Mouse (Mus musculus): Measurements from ENCODE around the gene Alkbh6.
A peak's percentile ranks its signal among the peaks of the same experiment; 100 is the strongest.

The Alkbh6 gene

DNA sequence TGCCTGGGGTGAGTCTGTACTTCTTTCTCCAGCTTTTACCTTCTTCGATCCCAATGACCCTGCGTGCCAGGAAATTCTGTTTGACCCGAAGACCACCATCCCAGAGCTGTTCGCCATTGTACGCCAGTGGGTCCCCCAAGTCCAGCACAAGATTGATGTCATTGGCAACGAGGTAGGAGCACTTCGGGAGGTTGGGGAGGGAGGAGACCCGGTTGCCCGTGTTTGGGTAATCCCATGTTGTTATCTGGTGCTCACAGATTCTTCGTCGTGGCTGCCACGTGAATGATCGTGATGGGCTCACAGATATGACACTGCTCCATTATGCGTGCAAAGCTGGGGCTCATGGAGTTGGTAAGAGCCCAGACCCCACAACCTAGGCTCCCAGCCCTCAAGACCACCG lies 11.7 kb upstream of the Alkbh6 start:
- peak in 1 of 2 experiments; percentile 14 for DNase-seq

DNA sequence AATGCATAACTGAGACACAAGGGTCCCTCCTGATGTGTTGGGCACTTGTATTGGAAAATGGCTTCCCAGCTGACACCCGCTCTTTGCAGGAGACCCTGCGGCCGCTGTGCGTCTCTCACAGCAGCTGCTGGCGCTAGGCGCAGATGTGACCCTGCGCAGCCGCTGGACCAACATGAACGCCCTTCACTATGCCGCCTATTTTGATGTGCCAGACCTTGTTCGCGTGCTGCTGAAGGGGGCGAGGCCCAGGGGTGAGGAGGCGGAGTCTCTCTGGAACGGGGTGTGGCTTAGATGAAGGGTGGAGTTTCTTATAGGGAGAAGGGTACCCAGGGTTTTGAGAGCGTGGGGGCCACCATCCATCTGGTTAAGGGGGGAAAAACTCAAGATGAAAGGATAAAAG lies 11.3 kb upstream of the Alkbh6 start:
- DNase-seq: peak in 1 of 2 experiments; percentile 38

DNA sequence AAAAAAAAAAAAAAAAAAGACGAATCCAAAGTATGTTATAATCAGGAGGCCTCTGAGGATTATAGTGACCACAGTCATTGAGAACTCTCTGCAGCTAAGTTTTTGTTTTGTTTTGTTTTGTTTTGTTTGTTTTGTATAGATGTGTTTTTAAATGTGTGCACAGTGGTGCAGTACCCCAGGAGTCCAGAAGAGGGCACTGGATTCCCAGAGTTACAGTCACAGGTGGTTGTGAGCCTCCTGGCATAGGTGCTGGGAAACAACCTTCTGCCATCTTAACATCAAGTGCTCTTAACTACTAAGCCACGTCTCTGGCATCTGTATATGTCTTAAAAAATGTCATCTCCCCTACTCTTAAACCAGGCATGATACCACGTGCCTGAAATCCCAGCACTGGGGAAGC lies 7.6 kb upstream of the Alkbh6 start:
- DNase-seq: peak; percentile 68 to 81

DNA sequence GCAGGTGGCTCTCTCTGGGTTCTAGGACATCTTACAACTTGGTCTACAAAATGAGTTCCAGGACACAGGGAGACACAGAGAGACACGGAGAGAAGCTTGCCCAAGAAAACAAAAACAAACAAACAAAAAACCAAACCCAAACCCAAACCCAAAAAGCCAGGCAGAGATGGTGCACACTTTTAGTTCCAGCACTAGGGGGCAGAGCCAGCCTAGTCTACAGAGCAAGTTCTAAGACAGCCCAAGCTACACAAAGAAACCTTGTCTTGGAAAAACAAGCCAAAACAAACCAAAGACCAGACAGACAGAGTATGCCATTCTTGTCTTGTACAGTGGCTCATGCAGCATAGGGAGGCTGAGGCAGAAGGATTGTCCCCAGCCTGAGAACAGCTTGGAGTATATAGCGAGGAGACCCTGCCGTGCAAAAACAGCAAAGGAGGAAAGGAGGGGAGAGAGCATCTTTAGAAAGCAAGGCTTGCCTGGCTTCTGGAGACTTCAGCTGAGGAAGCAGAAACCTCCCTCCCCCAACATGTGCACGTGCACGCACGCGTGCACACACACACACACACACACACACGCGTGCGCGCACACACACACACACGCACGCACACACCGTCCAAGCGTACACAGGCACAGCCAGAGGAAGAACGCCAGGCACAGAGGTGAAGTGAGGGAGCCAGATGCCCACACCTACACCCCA lies 2.3 kb upstream of the Alkbh6 start:
- DNase-seq: peak in 1 of 2 experiments; percentile 38

DNA sequence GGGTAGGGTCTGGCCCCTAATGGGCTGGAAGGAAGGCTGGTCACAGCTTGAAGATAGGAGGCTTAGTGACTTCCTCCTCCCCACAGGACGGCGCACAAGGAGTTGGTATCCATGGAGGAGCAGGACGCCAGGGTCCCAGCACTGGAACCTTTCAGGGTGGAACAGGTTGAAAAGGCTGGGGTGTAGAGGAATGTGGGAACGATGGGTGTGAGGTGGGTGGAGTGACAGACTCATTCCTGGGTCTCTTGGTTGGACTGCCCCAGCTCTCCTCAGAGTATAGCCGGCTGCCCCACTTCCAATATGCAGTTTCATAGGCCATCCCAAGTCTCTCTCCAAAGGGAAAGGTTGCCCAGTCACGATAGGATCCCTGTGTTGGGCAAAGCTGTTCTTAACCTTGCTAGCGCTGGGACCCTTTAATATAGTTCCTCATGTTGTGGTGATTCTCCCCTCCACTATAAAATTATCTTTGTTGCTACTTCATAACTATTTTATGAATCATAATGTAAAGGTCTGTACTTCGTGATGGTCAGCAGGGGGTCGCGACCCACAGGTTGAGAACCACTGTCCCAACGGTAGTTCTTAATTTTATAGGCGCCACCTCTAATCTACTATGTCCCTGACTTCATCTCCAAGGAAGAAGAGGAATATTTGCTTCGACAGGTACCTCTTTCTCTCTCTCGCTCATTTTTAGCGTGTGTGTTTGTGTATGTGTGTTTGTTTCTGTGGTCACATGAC lies 1.0 kb downstream of the Alkbh6 start:
- DNase-seq: no peak

DNA sequence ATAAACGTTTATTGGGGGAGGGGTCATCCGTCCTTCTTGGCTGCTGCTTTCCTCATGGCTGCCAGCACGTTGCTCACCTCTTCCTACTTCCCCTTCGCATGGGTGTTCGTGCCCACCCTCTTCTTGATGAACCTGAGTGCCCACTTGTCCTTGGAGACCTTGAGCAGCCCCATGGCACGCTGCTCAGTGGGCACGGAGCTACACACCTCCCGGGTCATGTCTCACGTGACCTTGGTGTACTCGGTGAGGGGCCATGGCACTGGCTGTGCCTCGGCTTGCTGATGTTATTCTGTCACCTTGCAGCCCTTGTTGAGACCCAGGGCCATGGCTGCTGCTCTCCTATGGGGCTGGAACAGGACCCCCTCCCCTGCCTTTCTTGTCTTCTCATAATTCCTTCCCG lies 1.6 kb downstream of the Alkbh6 start:
- no peak for DNase-seq

DNA sequence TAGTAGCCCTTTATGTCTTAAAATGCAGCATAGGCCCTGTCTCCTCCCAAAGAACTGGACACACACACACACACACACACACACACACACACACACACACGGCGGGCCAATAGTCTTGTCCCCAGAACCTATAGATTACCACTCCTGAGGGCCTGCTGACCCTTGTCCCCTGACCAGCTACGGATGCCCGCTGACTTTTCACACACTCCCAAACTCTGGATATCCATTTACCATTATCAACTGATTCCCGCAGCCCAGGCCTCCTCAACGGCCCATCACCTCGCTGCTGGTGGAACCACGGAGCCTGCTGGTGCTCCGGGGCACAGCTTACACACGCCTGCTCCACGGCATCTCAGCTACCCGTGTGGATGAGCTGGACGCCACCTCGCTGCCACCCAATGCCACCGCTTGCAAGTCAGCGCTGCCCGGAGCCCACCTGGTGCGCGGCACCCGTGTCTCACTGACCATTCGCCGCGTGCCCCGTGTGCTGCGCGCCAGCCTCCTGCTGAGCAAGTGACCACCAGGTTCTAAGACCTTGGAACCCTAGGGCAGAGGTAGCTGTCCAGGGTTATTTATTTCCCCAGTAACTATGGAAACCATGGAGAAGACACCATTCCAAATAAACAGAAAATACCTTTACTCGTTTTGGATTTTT lies 5.3 kb downstream of the Alkbh6 start:
- peak in 1 of 2 experiments; percentile 41 for DNase-seq

DNA sequence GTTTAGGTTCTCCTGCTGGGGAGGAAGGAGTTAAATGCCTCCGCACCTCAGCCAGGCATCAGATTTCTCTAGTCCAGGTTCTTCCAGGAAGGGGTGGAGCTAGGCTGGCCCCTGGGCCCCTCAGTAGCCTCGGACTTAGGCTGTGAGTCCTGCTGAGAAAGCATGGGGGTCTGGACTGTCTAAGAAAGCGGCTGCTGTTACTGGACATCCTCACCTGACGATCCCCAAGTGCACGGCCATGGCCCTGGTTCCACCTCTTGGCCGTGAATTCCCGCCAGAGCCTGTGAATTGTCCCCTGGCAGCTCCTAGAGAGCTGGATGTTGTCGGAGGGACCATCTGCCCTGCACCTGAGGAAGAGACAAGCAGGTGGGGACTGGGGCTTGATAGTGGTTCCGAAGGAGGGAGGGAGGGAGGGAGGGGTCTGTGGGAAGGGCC lies 6.2 kb downstream of the Alkbh6 start, which contains the start of gene Syne4:
Gene Syne4, plus strand, starts transcription at position 87 of the 435 bp plus-strand sequence.
- peak; percentile 47 to 48 for DNase-seq

DNA sequence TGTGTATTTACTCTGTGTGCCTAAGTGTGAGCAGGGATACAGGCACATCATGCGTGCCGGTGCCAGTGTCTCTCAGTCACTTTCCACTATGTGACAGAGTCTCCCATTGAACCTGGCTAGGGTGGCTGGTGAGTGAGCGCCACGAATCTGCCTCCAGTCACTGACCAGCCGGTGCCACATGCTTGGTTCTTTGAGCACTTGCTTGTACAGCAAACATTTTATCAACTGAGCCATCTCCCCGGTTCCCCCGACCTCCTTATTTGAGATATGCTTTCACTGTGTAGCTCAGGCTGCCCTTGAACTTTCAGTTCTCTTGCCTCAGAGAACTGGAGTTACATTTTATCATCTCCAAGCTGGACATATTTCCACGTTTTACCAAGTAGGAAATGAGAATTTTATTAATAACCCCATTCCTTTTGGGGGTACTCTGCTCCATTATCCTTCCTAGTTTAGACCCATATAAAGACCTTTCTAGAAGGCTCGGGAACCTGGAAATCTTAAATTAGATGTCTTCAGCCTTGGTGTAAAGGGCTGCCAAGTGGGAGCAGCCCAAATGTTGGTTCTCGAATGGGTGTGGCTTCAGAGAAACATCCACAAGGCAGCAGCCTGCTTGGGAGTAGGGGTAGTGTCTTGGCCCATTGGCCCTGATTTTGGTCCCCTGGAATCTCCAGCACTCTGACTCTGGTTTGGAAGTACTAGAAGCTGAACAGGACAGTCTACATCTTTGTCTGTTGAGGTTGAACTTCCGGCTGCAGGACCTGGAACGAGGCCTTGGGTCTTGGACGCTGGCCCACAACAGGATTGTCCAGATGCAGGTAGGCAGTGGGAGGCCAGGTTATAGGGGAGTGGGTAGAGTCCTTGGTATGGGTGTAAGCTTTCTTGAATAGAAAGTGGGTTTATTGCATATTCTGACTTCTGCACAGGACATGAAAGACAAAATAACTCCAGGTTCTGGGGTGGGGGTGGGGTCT lies 7.3 kb downstream of the Alkbh6 start:
- peak in 1 of 2 experiments; percentile 32 for DNase-seq

DNA sequence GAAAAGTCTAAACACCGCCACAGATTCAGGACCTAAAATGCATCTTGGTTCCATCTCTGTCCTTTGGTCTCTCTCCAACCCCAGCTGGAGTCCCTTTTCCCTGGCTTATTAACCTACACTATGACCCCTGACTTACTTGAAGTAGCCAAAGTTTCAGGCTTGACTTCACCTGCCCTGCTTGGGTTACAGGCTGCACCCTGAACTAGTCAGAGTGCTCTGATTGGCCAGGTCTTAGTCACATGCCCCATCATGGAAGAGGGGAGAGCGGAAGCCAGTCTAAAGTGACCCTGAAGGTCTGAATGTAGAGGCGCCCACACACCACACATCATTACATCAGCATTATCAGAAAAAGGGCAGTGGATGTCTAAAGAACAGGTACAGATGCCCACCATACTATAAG lies 9.6 kb downstream of the Alkbh6 start:
- DNase-seq: no peak

DNA sequence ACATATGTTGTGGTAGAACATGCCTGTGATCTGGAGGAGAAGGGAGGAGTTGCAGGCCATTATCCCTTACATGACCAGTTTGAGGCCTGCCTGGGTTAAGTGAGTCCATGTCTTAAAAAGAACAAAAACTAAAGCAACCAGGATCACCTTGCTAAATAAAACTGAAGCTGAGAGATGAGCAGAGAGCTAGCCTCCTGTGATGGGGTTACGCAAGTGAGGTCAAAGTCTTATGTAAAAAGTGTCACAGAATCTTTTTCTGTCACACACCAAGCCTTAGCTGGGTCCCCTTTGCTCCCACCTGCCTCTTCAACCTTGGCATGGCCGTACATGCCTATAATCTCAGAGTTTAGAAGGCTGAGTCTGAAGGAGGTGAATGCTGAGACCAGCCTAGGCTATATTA lies 12.4 kb downstream of the Alkbh6 start:
- DNase-seq: no peak

DNA sequence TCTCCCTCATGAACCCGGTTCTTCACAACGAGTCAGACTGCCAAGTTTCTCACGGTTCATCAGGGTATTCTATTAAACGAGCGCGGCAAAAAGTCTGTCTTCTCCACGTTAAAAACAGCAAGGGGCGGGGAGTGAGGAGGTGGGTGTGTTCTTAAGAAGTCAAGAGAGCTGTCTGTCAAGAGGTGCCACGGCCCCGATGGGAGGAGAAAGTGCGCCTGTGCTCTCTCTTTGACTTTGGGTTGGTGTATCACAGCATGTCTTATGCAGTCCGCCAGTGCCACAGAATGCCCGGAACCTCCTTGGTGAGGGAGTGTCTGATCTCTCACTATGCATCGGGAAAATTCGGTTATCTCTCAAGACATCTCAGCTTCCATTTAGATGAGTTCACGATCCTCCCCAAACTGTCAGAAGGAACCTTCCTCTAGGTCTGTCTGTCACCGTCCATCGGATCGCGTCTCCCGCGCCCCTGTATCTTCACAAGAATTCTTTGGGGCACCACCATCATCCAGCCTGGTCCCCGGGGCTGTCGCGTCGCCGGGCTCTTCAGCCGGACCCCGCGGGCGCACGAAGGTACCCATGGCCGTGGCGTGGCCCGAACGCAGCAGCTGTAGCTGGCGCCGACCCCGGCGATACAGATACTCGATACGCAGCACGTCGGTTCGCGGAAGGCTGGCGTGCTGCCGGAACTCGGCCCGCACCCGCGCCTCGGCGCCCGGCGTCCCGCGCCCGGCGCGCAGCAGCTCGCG lies 13.2 kb downstream of the Alkbh6 start, which contains the start of gene E130208F15Rik:
Gene E130208F15Rik, plus strand, starts transcription at position 202 of the 746 bp plus-strand sequence.
- peak; percentile 75 to 77 for DNase-seq

DNA sequence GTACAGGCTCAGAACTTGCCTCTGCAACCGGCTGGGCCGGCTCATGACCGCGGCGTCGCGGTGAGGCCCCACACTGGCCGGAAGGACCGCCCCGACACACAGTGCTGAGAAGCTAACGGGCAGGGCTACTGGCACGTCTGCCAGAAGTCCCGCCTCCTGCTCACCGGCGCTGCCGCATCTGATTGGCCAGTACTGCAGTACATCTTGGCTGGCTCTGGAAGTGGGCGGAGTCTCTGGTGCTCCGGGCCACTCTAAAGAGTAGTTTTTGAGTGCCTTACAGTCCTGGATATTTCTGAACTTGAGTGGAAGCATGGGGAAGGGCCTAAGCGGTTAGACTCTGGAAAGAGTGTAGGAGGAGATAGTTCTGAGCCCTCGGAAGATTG lies 13.8 kb downstream of the Alkbh6 start:
- DNase-seq: peak; percentile 99

DNA sequence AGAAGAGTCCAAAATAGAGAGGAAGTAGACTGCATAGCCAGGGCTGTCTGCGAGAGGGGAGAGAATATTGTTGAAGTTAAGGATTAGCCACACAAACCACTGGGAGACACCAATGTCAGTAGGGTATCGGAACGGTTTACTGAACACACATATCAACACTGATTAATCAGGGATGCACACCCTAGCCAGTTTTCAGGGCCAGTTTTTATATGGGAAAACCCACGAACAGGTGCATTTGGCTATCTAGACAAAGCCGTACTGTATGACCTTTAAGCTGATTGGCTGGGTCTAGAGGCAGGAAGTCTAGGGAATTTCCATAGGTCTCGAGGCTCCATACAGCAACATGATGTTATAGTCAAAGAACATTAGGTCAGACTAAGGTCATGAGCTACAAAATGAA lies 14.3 kb downstream of the Alkbh6 start:
- DNase-seq: no peak

DNA sequence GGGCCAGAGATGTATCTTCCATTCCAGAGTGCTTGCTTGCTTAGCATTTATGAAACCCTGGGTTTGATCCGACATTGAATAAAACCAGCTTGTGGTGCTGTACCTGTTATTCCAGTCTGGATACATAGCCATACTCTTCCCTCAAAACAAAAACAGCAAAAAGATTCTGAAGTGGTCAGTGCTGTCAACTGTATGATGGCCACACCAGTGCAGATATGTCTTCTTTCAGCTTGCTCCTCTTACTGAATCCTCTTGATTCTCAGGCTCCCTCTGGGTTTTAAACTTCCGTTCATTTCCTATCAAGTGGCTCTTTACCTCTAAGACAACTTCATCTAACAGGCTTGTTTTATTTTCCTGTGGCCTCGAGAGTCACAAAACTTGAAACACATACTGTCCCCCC lies 15.3 kb downstream of the Alkbh6 start, which contains the start of gene Sdhaf1:
Gene Sdhaf1, minus strand, starts transcription at position 101 of the 400 bp plus-strand sequence.
- DNase-seq: no peak

DNA sequence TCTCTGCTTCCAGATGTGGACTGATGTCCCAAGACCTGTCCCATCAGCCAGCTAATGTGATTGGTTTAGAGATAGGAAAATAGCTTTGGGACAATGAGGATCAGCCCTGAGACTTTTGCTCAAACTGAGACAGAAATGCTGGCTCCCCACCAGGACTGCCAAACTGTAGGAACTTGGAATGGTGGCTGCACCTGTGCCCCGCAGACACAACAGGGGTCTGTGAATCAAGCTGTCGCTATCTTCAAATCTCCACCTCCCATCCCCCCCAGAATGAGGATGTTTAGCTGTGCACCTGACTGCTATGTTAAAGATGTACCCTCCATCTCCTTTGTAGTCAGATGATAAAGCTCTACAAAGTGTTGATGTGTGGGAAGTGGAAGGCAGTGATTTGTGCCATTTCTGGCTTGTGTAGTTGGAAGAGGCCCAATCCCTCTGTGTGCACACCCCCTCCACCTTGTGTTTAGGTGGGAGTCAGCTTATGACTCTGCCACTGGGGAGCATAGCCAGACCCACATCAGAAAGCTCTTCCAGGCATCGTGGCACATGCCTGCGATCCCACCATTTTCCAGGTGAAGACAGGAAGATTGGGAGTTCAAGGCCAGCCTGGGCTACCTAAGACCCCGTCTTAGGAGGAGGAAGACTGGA lies 15.9 kb downstream of the Alkbh6 start:
- no peak for DNase-seq

DNA sequence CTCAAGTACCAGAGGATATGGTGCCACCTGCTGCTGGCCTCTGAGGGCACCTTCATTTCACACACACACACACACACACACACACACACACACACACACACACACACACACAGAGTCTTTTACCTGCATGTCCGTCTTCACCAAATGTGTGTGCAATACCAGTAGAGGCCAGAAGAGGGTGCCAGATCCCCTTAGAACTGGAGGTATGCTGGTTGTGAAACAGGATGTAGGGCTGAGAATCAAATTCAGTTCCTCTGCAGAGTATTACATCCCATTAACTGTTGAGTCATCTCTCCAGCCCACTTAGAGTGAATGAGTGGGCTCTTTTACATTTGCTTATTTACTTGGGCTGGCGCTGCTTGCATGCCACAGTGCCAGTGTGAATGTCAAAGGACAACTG lies 16.8 kb downstream of the Alkbh6 start:
- DNase-seq: peak; percentile 68 to 79

DNA sequence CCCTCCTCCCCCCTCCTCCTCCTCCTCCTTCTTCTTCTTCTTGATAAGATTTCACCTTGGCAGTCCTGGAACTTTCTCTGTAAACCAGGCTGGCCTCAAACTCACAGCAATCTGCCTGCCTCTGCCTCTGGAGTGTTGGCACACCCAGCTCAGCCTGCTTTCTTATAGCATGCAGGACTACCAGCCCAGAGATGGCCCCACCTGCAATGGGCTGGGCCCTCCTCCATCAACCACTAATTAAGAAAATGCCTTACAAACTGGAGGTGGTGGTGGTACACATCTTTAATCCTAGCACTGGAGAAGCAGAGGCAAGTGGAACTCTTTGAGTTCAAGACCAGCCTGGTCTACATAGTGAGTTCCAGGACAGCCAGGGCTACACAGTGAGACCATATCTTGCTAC lies 17.9 kb downstream of the Alkbh6 start:
- no peak for DNase-seq

DNA sequence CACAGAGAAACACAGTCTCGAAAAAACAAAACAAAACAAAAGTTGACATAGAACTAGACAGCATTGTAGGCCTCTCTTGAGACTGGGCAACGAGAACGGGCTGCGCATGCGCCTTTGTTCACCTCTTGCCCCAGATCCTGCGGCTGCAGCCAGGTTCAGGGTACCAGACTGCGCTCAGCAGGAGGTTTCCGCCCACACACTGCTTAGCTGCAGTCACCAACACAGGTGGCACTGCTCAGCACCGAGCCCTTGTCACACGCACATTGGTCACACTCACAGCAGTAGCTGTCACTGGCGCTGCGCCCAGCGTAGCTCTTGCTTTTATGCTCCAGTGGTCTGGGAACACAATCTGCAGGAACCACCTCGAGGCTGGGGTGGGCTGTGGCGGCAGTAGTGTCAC lies 18.6 kb downstream of the Alkbh6 start:
- DNase-seq: peak; percentile 90 to 94

DNA sequence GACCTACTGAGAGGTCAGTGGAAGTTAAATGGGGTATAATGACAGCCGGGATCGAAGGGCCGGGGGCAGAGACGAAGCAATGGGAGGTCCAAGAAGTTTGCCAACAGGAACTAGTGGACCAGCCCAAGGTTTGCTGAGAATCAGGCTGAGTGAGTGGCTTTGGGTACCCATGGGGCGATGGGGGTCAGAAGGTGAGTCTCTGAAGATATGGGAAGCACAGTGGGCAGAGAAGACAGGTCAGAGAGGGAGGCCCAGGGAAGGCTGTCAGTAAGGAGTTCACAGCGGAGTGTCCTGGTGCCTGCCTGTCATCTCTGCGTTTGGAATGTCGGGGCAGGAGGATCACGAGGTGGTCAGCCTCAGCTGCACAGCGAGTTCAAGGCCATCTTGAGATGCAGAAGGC lies 19.9 kb downstream of the Alkbh6 start:
- no peak for DNase-seq

DNA sequence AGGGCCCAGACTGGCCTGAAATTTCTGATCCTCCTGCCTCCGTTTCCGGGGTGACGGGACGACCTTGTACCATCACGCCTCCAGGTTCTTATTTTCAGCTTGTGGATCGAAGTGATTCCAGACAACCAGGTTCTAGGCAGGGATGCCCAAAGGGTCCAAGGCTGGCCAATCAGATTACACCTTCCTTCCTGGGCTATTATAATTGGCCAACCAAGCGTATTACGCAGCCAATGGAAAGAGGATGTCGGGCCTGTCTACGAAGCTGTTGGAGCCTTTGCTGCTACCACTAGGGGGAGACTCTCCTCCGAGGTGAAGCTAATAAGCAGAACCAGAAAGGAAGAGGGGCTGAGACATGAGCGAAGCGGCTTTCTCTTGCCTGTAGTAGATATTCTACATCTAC lies 23.4 kb downstream of the Alkbh6 start:
- DNase-seq: peak; percentile 97 to 98
